Comparison of ENCODE assay signal across 9 mouse cellular contexts in genomic region chrX:53715942-53716322, GRCm38 (mm10). TPM values are rescaled to one million over a fixed set of nuclear protein-coding genes. Genes with fewer than 3 reads are reported as not detected.
DNase-seq lines count a peak whose midpoint lies in the region; ATAC-seq and TF ChIP-seq lines count a peak whose summit lies in the region.
"Had no signal": no experiment of that assay in that cellular context is flagged by ENCODE, and none has a peak within 500 bp of the region (broad histone marks: within the 10 kb centered on the region; RNA-seq: fewer than 3 reads in every experiment).

No protein-coding gene starts in this region.

- H3K9ac ChIP-seq in lung, postnatal 0 days (replicated peaks; ENCODE audit: low read depth): no peak overlapping the region
- H3K9ac ChIP-seq in limb, embryonic 13.5 days: peak overlapping the region; percentile 59
- H3K9ac ChIP-seq in stomach, embryonic 15.5 days: no peak overlapping the region

- peak; percentile 1 for DNase-seq in embryo, embryonic 9.5 days (ENCODE audit: extremely low spot score)
- no peak for DNase-seq in embryo, embryonic 10 days (ENCODE audit: low spot score)
- DNase-seq in lung, postnatal 0 days (ENCODE audit: low spot score): no peak
- no peak for DNase-seq in lung, postnatal 25 days (ENCODE audit: low spot score)
- DNase-seq in ovary, postnatal 10 days (ENCODE audit: low spot score): no peak
- no peak for DNase-seq in layer of hippocampus, postnatal 14 days (ENCODE audit: low spot score in 2 of 2)

- H3K4me1 ChIP-seq in lung, postnatal 0 days (ENCODE audit: insufficient read depth, low read depth, low read length): no peaks in the 10 kb centered on the region
- no peaks in the 10 kb centered on the region for H3K4me1 ChIP-seq in limb, embryonic 13.5 days
- H3K4me1 ChIP-seq in stomach, embryonic 15.5 days: no peaks in the 10 kb centered on the region

- WGBS in lung, postnatal 0 days: no CpG with 5 or more reads among the region's 2 CpGs
- WGBS in limb, embryonic 13.5 days: 33% methylated on average over 2 of the region's 2 CpGs
- 56% methylated on average over 2 of the region's 2 CpGs for WGBS in stomach, embryonic 15.5 days

- no peak for TF ChIP-seq CTCF in lung, postnatal 0 days (IDR thresholded peaks at IDR 0.05)

- no peak for TF ChIP-seq EP300 in lung, postnatal 0 days (IDR thresholded peaks at IDR 0.05)

- ATAC-seq in lung, postnatal 0 days: no peak
- no peak for ATAC-seq in limb, embryonic 13.5 days (ENCODE audit: low FRiP score, low read depth)
- ATAC-seq in stomach, embryonic 15.5 days (ENCODE audit: insufficient read depth, low FRiP score, low read depth): no peak

- H3K4me3 ChIP-seq in lung, postnatal 0 days (ENCODE audit: low read depth, low read length): no peak overlapping the region; the same call in 1 of the 2 replicates
- H3K4me3 ChIP-seq in limb, embryonic 13.5 days: peak overlapping the region; percentile 39
- peak overlapping the region; percentile 26; the same call in 1 of the 2 replicates for H3K4me3 ChIP-seq in stomach, embryonic 15.5 days (replicated peaks)

- peak overlapping the region; percentile 38 for H3K4me2 ChIP-seq in lung, postnatal 0 days (replicated peaks; ENCODE audit: low read depth, low read length)
- H3K4me2 ChIP-seq in limb, embryonic 13.5 days (replicated peaks): peak overlapping the region; percentile 60
- peak overlapping the region; percentile 60 for H3K4me2 ChIP-seq in stomach, embryonic 15.5 days

- H3K9me3 ChIP-seq in lung, postnatal 0 days (ENCODE audit: low read length): no peaks in the 10 kb centered on the region
- no peaks in the 10 kb centered on the region for H3K9me3 ChIP-seq in limb, embryonic 13.5 days
- no peaks in the 10 kb centered on the region for H3K9me3 ChIP-seq in stomach, embryonic 15.5 days

- H3K27me3 ChIP-seq in lung, postnatal 0 days (replicated peaks; ENCODE audit: insufficient read depth, low read length): no peaks in the 10 kb centered on the region
- no peaks in the 10 kb centered on the region for H3K27me3 ChIP-seq in limb, embryonic 13.5 days
- H3K27me3 ChIP-seq in stomach, embryonic 15.5 days (replicated peaks): no peaks in the 10 kb centered on the region

- H3K36me3 ChIP-seq in lung, postnatal 0 days (ENCODE audit: insufficient read depth, low read length): no peaks in the 10 kb centered on the region
- no peaks in the 10 kb centered on the region for H3K36me3 ChIP-seq in limb, embryonic 13.5 days
- no peaks in the 10 kb centered on the region for H3K36me3 ChIP-seq in stomach, embryonic 15.5 days

- H3K27ac ChIP-seq in lung, postnatal 0 days (ENCODE audit: low read length): no peak overlapping the region
- no peak overlapping the region for H3K27ac ChIP-seq in limb, embryonic 13.5 days
- no peak overlapping the region for H3K27ac ChIP-seq in stomach, embryonic 15.5 days

RNA-seq across cellular contexts. Expression of gene 4930502E18Rik, which starts 8.7 kb away (rescaled TPM):
- not detected in 2 replicates for polyA plus RNA-seq in lung, postnatal 0 days (2015; fragmentation: Nextera tagmentation; extraction: Ambion mirVana)
- polyA plus RNA-seq in limb, embryonic 13.5 days (2015; fragmentation: Nextera tagmentation; extraction: Ambion mirVana): 0.52 and 0.62 TPM in 2 replicates
- not detected in 2 replicates for polyA plus RNA-seq in stomach, embryonic 15.5 days (2015; fragmentation: Nextera tagmentation; extraction: Ambion mirVana)
- under 1 TPM in 1 of 2 experiments, not detected in 1; 0.23 TPM for total RNA-seq in layer of hippocampus, postnatal 14 days (2021)
- total RNA-seq: hematopoietic stem cell, adult 5-6 weeks had no signal

RNA-seq across cellular contexts. Expression of gene 1700013H16Rik, which starts 41.7 kb away (rescaled TPM):
- polyA plus RNA-seq in lung, postnatal 0 days (2015; fragmentation: Nextera tagmentation; extraction: Ambion mirVana): not detected in 2 replicates
- not detected in 2 replicates for polyA plus RNA-seq in limb, embryonic 13.5 days (2015; fragmentation: Nextera tagmentation; extraction: Ambion mirVana)
- not detected in 2 replicates for polyA plus RNA-seq in stomach, embryonic 15.5 days (2015; fragmentation: Nextera tagmentation; extraction: Ambion mirVana)
- not detected for total RNA-seq in layer of hippocampus, postnatal 14 days (2021)
- total RNA-seq: hematopoietic stem cell, adult 5-6 weeks had no signal

RNA-seq across cellular contexts. Expression of gene Rtl8b, which starts 45.7 kb away (rescaled TPM):
- polyA plus RNA-seq in lung, postnatal 0 days (2015; fragmentation: Nextera tagmentation; extraction: Ambion mirVana): 193 and 215 TPM in 2 replicates
- polyA plus RNA-seq in limb, embryonic 13.5 days (2015; fragmentation: Nextera tagmentation; extraction: Ambion mirVana): 59.8 and 62.5 TPM in 2 replicates
- 48.5 and 58.4 TPM in 2 replicates for polyA plus RNA-seq in stomach, embryonic 15.5 days (2015; fragmentation: Nextera tagmentation; extraction: Ambion mirVana)
- 100 to 1,000 TPM; 184 to 221 TPM for total RNA-seq in layer of hippocampus, postnatal 14 days (2021)
